Mouse (Mus musculus) 3T3-L1 (cell line): ENCODE measurements around the gene Bicral.
"Not testable (repeated sequence)": the region's sequence is repeated elsewhere in the genome, so short reads cannot be mapped to it uniquely, and the experiment has no call there.

Experiments
- DNase-seq: peaks from one replicate; pipeline ENCODE4 v3.0.0-alpha.2; 2015; ENCODE audit warnings: low read depth, low spot score

The Bicral gene

DNA sequence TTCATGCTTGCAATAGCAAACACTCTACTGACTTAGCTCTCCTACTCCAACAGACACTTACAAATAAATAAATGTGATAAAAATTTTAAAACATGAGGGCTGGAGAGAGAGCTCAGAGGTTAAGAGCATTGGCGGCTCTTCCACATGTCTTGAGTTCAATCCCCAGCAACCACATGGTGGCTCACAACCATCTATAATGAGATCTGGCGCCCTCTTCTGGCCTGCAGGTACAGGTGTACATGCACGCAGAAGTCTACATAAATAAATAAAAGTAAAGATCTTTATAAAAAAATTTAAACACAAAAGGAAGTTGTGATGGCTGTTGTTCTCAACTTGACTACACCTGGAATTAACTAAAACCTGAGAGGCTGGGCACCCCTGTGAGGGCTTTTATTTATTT, 17.3 kb upstream of the Bicral start:
- DNase-seq = no peak

GRCm38 (mm10) chr17:46874133-46874532, 15.9 kb upstream of the Bicral start:
- peak; percentile 96 for DNase-seq

- no peak for DNase-seq
These were observed 14.5 kb upstream of the Bicral start for GRCm38 (mm10) chr17:46872806-46873205.

- DNase-seq = no peak
These were observed 12.6 kb upstream of the Bicral start for GRCm38 (mm10) chr17:46870913-46871312.

GRCm38 (mm10) chr17:46870204-46870798, 12.0 kb upstream of the Bicral start:
- DNase-seq = no peak

DNA sequence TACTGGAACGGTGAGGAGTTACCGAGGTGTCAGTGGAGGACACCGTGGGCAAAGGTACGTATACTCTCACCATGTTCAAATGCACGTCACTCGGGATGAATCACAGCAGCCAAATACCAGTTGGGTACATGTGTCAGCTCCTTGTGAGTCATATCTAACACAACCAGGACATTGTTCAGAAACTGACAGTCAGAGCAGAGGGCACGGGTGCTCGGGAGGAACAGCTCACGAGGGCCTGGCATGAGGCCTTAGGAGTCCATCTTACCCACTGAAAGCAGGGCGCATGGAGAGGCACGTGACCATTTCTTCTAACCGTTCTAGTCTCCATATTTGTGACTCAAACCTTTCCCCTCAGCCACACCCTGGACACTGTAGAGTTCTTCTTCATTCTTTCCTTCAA, 8.6 kb upstream of the Bicral start:
- peak; percentile 98 for DNase-seq

- DNase-seq = no peak
These were observed 6.4 kb upstream of the Bicral start for GRCm38 (mm10) chr17:46864566-46865195.

DNA sequence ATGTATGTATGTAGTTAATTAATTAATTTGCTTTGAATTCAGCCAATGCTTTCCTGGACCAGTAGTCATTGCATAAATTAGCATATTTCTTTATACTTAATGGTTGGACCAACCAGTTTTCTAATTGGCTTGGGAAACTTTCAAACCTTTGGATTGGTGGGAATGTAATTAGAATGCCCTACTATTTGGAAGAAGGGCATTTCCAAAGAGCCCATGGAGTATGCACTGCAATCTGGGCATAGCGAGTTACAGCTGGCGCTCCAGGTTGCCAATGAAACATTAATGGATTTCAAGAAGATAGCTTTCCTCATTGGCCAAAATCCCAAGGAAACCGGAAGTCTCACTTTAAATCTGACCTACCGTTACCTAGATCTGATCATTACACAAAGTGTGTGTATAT, 1.8 kb upstream of the Bicral start:
- DNase-seq = no peak

GRCm38 (mm10) chr17:46858749-46859444, 615 bp upstream of the Bicral start:
- peak; percentile 31 for DNase-seq

DNA sequence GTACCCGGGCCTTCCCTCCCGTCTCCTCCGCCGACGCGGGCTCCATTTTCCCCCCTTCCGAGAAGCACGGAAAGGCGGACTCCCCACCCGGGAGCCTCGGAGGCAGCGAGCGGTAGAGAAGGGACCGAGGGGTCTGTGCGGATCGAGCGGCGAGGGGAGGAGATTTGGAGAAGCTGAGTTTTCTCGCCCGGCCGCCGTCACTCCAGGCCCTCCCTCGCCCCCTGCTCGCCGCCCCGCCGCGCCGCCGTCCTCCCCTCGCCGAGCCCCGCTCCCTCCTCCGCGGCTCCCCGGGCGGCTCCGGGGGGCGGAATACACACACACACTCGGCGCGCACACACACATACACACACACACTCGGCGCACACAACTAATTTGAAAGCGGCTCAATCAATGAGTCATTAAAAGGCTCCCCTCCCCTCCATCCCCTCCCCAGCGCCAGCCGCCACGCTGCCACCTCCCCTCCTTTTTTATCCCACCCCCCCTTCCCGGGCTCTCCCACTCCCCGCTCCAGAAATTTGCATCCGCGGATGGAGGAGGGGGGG, 850 bp downstream of the Bicral start:
- DNase-seq = peak; percentile 74

DNA sequence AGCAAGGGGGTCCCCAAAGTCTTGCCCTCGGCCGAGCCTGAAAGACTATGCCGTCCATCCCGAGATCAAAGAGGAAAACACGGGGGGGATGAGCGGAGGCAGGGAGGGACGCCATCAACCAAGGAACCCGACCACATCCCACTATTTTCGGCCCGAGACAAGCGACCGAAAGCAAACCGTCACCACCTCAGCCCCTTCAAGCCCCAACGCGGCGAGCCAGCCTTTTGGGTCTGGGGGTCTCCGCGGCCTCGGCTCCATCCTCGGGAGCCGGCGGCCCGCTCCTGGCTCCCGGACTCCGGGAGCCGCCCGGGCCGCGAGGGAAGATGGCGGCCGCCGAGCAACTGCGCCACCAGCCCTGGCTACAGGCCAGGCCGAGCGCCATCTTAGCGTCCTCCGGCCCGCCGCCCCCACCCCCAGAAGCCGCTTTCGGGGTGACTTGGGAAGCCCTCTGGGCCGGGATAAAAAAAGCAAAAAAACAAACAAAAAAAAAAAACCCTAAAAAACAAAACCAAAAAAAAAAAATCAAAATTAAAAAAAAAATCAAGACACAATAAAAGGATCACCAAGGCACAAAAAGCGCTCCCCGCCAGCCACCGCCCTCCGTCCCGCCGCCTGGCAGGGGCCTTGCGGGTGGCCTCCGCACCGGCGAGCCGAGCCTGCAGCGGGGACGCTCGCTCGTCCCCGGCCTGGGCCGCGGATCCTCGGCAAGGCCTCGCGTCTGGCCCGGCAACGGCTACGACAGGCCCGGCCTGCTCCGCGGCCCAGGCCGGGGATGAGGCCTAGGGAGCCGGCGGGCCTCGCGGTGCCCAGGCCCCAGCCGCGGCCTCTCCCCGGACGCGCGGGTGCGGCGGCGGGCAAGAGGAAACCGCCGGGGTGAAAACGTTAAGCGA, 1.6 kb downstream of the Bicral start:
- peak; percentile 64 for DNase-seq

- no peak for DNase-seq
These were observed 2.2 kb downstream of the Bicral start for GRCm38 (mm10) chr17:46856107-46856388.

DNA sequence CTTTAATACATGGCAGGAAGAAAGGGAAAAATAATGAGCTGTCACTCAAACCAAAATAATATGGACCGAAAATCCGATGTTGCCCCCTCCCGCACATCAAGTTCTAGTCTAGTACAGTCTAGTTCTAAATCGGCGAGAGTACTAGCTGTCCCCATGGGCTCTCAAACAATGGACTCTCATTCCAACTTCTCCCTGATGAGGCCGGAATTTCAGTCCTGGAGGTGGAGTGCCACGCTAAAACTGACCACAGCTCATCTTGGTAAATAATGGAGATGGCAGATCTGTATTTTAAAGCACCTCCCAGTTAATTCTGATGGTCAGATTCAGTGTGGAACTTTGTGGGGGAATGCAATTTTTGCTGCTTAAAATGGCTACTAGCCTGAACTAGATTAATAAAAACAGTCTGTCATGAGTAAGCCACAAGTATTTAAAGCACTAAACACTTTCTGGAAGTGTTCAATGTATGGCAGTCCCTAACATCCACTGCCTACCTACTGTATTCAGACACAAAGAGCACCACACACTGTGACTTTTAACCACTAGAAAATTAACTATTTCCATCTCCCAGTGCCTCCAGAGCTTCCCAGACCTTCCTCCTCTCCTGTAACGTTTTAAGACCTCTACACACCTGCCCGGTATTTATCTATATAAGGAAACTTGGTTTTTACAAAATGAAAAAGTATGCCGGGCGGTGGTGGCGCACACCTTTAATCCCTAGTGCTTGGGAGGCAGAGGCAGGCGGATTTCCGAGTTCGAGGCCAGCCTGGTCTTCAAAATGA, 2.8 kb downstream of the Bicral start:
- DNase-seq = peak; percentile 51

- DNase-seq = no peak
These were observed 3.6 kb downstream of the Bicral start for GRCm38 (mm10) chr17:46854640-46855110.

- no peak for DNase-seq
These were observed 4.2 kb downstream of the Bicral start for GRCm38 (mm10) chr17:46854096-46854495.

GRCm38 (mm10) chr17:46853281-46853680, 5.0 kb downstream of the Bicral start:
- DNase-seq = peak; percentile 38

- no peak for DNase-seq
These were observed 5.6 kb downstream of the Bicral start for GRCm38 (mm10) chr17:46852725-46853124.

- no peak for DNase-seq
These were observed 11.1 kb downstream of the Bicral start for GRCm38 (mm10) chr17:46847206-46847605.

DNA sequence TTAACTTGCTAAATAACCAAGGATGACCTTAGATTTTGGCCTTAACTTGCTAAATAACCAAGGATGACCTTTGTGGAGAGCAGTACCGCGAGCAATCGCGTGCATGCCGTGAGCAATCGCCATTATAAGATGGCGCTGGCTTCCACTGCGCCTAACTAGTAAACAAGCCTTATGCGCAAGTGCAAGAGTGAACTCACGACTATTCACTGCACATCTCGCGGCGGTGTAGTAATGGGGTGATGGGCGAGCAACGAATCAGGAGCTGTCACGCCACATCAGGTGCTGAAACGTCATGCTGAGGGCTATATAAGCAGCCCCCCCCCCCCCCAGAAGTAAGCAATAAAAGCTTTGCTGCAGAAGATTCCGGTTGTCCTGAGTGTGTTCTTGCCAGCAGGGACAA, 11.7 kb downstream of the Bicral start:
- not testable (repeated sequence) for DNase-seq

- DNase-seq = no peak
These were observed 13.0 kb downstream of the Bicral start for GRCm38 (mm10) chr17:46845262-46845661.

GRCm38 (mm10) chr17:46844811-46845210, 13.5 kb downstream of the Bicral start:
- DNase-seq = no peak
